Mouse (Mus musculus): ENCODE data around the gene Cmtm3. TPM values are rescaled to one million over a fixed set of nuclear protein-coding genes. Genes with fewer than 3 reads are reported as not detected.
A peak's percentile ranks its signal among the peaks of the same experiment; 100 is the strongest.

Cmtm3 gene
- total and polyA plus RNA-seq, 2 experiments from 2014 or later, result 29.0 to 64.6 TPM

- DNase-seq (ENCODE audit: low spot score), result peak; percentile 68
- H3K27ac ChIP-seq (ENCODE audit: low read depth), result peak within 1 kb of the TSS; percentile 84
- H3K4me2 ChIP-seq (ENCODE audit: low read depth, low read length), result peak within 1 kb of the TSS; percentile 100
- ATAC-seq (ENCODE audit: insufficient read depth, low read depth), result peak; percentile 85
- 4% methylated on average over 23 of the region's 54 CpGs for WGBS
- H3K4me3 ChIP-seq (ENCODE audit: low read depth, low read length), result peak within 1 kb of the TSS; percentile 94
- H3K36me3 ChIP-seq (replicated peaks; ENCODE audit: control insufficient read depth, insufficient read depth, low read length), result no peaks in the 10 kb centered on the region
- peak within 1 kb of the TSS; percentile 91 for H3K9ac ChIP-seq (replicated peaks; ENCODE audit: low read depth, low read length)
- H3K9me3 ChIP-seq (replicated peaks; ENCODE audit: control insufficient read depth, low read length), result no peaks in the 10 kb centered on the region
- H3K4me1 ChIP-seq (ENCODE audit: control insufficient read depth, insufficient read depth), result peaks cover 24% of the 10 kb centered on the region
- no peaks in the 10 kb centered on the region for H3K27me3 ChIP-seq (ENCODE audit: control insufficient read depth, insufficient read depth, low read length)
- TF ChIP-seq EP300 (IDR thresholded peaks at IDR 0.05; ENCODE audit: low read depth), result no peak
- TF ChIP-seq CTCF (IDR thresholded peaks at IDR 0.05; ENCODE audit: low read depth), result no peak
Observed at GRCm38 (mm10) chr8:104395703-104396357, 56.6 kb downstream of the Cmtm3 start, which contains the start of gene Cmtm4. Gene Cmtm4, minus strand, starts transcription at chr8:104395807.

Other genes starting within 250 kb of the Cmtm3 start
- 123 and 125 TPM in 2 replicates for gene Cdh5, start 237.8 kb upstream of the Cmtm3 start, total RNA-seq (2014; rRNA removed; ENCODE audit: low replicate concordance)
- gene Cdh5, start 237.8 kb upstream of the Cmtm3 start, polyA plus RNA-seq (2015; fragmentation: Nextera tagmentation; extraction: Ambion mirVana), result 39.5 and 42.6 TPM in 2 replicates
- gene Bean1, start 169.0 kb upstream of the Cmtm3 start, total RNA-seq (2014; rRNA removed; ENCODE audit: low replicate concordance), result 3.8 and 3.9 TPM in 2 replicates
- gene Bean1, start 169.0 kb upstream of the Cmtm3 start, polyA plus RNA-seq (2015; fragmentation: Nextera tagmentation; extraction: Ambion mirVana), result 0.38 and 0.57 TPM in 2 replicates
- gene Tk2, start 90.9 kb upstream of the Cmtm3 start, total RNA-seq (2014; rRNA removed; ENCODE audit: low replicate concordance), result 6.3 and 10.7 TPM in 2 replicates
- gene Tk2, start 90.9 kb upstream of the Cmtm3 start, polyA plus RNA-seq (2015; fragmentation: Nextera tagmentation; extraction: Ambion mirVana), result 7.7 and 9.9 TPM in 2 replicates
- gene Cklf, start 88.5 kb upstream of the Cmtm3 start, total RNA-seq (2014; rRNA removed; ENCODE audit: low replicate concordance), result 1.7 and 11.5 TPM in 2 replicates
- gene Cklf, start 88.5 kb upstream of the Cmtm3 start, polyA plus RNA-seq (2015; fragmentation: Nextera tagmentation; extraction: Ambion mirVana), result 13.3 and 15.0 TPM in 2 replicates
- not detected in 2 replicates for gene Cmtm2a, start 46.2 kb upstream of the Cmtm3 start, total RNA-seq (2014; rRNA removed; ENCODE audit: low replicate concordance)
- not detected in 2 replicates for gene Cmtm2a, start 46.2 kb upstream of the Cmtm3 start, polyA plus RNA-seq (2015; fragmentation: Nextera tagmentation; extraction: Ambion mirVana)
- gene Gm45711, start 29.3 kb upstream of the Cmtm3 start, total RNA-seq (2014; rRNA removed; ENCODE audit: low replicate concordance), result not detected in 2 replicates
- gene Gm45711, start 29.3 kb upstream of the Cmtm3 start, polyA plus RNA-seq (2015; fragmentation: Nextera tagmentation; extraction: Ambion mirVana), result not detected in 2 replicates
- not detected in 2 replicates for gene Cmtm1, start 29.3 kb upstream of the Cmtm3 start, total RNA-seq (2014; rRNA removed; ENCODE audit: low replicate concordance)
- not detected in 2 replicates for gene Cmtm1, start 29.3 kb upstream of the Cmtm3 start, polyA plus RNA-seq (2015; fragmentation: Nextera tagmentation; extraction: Ambion mirVana)
- gene Gm11020, start 17.8 kb upstream of the Cmtm3 start, total RNA-seq (2014; rRNA removed; ENCODE audit: low replicate concordance), result not detected in 2 replicates
- not detected in 2 replicates for gene Gm11020, start 17.8 kb upstream of the Cmtm3 start, polyA plus RNA-seq (2015; fragmentation: Nextera tagmentation; extraction: Ambion mirVana)
- gene Cmtm2b, start 17.2 kb upstream of the Cmtm3 start, total RNA-seq (2014; rRNA removed; ENCODE audit: low replicate concordance), result not detected in 2 replicates
- not detected in 2 replicates for gene Cmtm2b, start 17.2 kb upstream of the Cmtm3 start, polyA plus RNA-seq (2015; fragmentation: Nextera tagmentation; extraction: Ambion mirVana)
- 10.2 and 13.4 TPM in 2 replicates for gene Cmtm4, start 56.4 kb downstream of the Cmtm3 start, total RNA-seq (2014; rRNA removed; ENCODE audit: low replicate concordance)
- 1.2 TPM in 2 replicates for gene Cmtm4, start 56.4 kb downstream of the Cmtm3 start, polyA plus RNA-seq (2015; fragmentation: Nextera tagmentation; extraction: Ambion mirVana)
- 11.0 and 20.2 TPM in 2 replicates for gene Dync1li2, start 103.6 kb downstream of the Cmtm3 start, total RNA-seq (2014; rRNA removed; ENCODE audit: low replicate concordance)
- 36.5 and 38.8 TPM in 2 replicates for gene Dync1li2, start 103.6 kb downstream of the Cmtm3 start, polyA plus RNA-seq (2015; fragmentation: Nextera tagmentation; extraction: Ambion mirVana)
- gene Terb1, start 170.5 kb downstream of the Cmtm3 start, total RNA-seq (2014; rRNA removed; ENCODE audit: low replicate concordance), result 0.15 TPM in 1 of 2 replicates, not detected in the other
- gene Terb1, start 170.5 kb downstream of the Cmtm3 start, polyA plus RNA-seq (2015; fragmentation: Nextera tagmentation; extraction: Ambion mirVana), result 0.05 and 0.07 TPM in 2 replicates
- 28.9 and 45.5 TPM in 2 replicates for gene Nae1, start 195.2 kb downstream of the Cmtm3 start, total RNA-seq (2014; rRNA removed; ENCODE audit: low replicate concordance)
- 66.3 and 66.6 TPM in 2 replicates for gene Nae1, start 195.2 kb downstream of the Cmtm3 start, polyA plus RNA-seq (2015; fragmentation: Nextera tagmentation; extraction: Ambion mirVana)
- gene Car7, start 195.3 kb downstream of the Cmtm3 start, total RNA-seq (2014; rRNA removed; ENCODE audit: low replicate concordance), result 0.99 and 2.3 TPM in 2 replicates
- gene Car7, start 195.3 kb downstream of the Cmtm3 start, polyA plus RNA-seq (2015; fragmentation: Nextera tagmentation; extraction: Ambion mirVana), result 3.0 and 3.6 TPM in 2 replicates

Measured in heart, postnatal 0 days (tissue).